Mouse (Mus musculus): ENCODE data around the gene Vps41. TPM values are rescaled to one million over a fixed set of nuclear protein-coding genes. Genes with fewer than 3 reads are reported as not detected.

The Vps41 gene
- polyA plus RNA-seq, 1 experiment: 18.8 TPM

DNA sequence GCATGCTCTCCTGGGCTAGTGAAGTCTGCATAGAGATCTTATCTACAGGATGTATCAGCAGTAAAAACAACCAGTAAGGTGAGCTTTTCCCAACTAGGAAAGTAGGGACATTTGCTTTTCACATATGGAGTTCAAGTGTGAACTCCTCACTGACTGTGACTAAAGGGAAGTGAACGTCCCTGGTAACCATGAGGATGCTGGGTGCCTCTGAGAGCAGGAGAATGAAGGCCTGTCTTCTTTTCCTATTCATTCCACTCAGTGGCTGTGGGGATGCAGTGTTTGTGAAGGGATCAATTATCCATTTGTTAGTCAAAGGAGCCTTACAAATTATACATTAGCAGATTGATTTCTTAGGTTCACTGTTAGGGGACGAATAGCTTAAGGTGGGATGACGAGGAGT, 51.4 kb downstream of the Vps41 start:
- Histone ChIP-seq H3K27me3 (ENCODE audit: control insufficient read depth, insufficient read depth, low read length) (no peaks in the 10 kb centered on the region), H3K36me3 (ENCODE audit: control insufficient read depth, insufficient read depth, low read length) (no peaks in the 10 kb centered on the region), H3K4me3 (ENCODE audit: control insufficient read depth, insufficient read depth, low read length) (no peak overlapping the region), H3K4me1 (replicated peaks; ENCODE audit: control insufficient read depth, insufficient read depth, low read length) (no peaks in the 10 kb centered on the region), H3K27ac (ENCODE audit: control insufficient read depth, insufficient read depth, low read length) (no peak overlapping the region)
- 89% methylated on average over 3 of the region's 3 CpGs for WGBS
- DNase-seq: no peak
- TF ChIP-seq POLR2A (IDR thresholded peaks at IDR 0.05; ENCODE audit: control insufficient read depth, extremely low read depth, insufficient read depth, low read length, poor library complexity) (no peak), CTCF (IDR thresholded peaks at IDR 0.05; ENCODE audit: borderline replicate concordance, control insufficient read depth, extremely low read depth, insufficient read depth, low read length, poor library complexity) (no peak)

DNA sequence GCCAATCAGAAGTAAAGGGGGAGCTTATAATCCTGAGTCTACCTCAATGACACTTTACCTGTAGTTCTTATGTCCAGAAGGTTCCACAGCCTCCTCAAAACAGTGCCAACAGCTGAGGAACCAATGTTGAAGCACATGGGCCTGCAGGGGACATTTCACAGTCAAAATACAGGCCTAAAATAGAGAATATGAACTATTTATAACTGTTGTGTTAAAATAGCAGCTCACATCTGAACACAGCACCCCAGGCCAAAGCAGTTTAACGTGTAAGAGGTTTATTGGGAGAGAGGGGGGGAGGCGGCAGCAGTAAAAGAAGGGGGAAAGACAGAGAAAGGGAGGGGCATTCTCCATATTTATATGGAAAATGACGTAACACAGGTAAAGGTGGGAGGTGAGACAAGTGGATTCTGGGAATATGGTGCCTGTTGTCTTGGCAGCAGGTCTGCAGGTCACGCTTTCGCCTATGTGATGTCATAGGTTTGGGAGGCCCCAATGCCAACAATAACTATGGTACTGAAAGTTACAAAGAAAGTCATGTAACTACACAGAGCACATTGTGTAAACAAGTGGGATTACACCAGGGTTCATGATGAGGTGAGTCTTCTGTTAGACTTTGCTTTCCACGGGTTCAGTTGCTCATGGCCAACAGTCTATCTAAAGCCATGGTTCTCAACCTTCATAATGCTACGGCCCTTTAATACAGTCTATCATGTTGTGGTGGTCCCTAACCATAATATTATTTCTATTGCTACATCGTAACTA, 56.5 kb downstream of the Vps41 start:
- no peaks in the 10 kb centered on the region for H3K36me3 ChIP-seq (ENCODE audit: control insufficient read depth, insufficient read depth, low read length)
- H3K27ac ChIP-seq (ENCODE audit: control insufficient read depth, insufficient read depth, low read length): no peak overlapping the region
- no peak for DNase-seq
- 97% methylated on average over 8 of the region's 8 CpGs for WGBS
- H3K4me3 ChIP-seq (ENCODE audit: control insufficient read depth, insufficient read depth, low read length): no peak overlapping the region
- no peak for TF ChIP-seq CTCF (IDR thresholded peaks at IDR 0.05; ENCODE audit: borderline replicate concordance, control insufficient read depth, extremely low read depth, insufficient read depth, low read length, poor library complexity)
- TF ChIP-seq POLR2A (IDR thresholded peaks at IDR 0.05; ENCODE audit: control insufficient read depth, extremely low read depth, insufficient read depth, low read length, poor library complexity): no peak
- no peaks in the 10 kb centered on the region for H3K27me3 ChIP-seq (ENCODE audit: control insufficient read depth, insufficient read depth, low read length)
- peaks cover 5% of the 10 kb centered on the region for H3K4me1 ChIP-seq (replicated peaks; ENCODE audit: control insufficient read depth, insufficient read depth, low read length)

DNA sequence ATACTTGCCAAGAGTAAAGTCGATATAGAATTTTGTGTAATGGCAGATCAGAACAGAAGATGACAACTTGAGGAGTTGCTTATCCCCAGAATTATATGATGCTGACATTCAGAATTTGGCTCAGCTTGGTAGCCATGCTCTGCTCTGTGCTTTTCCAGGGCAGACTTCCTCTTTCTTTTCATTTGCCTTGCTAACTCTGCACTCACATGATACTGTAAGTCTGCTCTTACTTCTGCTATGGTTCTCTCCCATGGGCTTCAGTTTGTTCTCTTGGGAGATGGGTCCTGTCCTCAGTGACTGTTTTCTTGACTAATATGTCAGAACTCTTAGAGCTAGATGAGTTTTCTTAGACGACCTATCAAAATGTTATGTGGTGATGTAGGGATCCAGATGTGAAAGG, 64.2 kb downstream of the Vps41 start:
- Histone ChIP-seq H3K27me3 (ENCODE audit: control insufficient read depth, insufficient read depth, low read length) (no peaks in the 10 kb centered on the region), H3K36me3 (ENCODE audit: control insufficient read depth, insufficient read depth, low read length) (no peaks in the 10 kb centered on the region), H3K4me1 (replicated peaks; ENCODE audit: control insufficient read depth, insufficient read depth, low read length) (no peaks in the 10 kb centered on the region), H3K4me3 (ENCODE audit: control insufficient read depth, insufficient read depth, low read length) (no peak overlapping the region), H3K27ac (ENCODE audit: control insufficient read depth, insufficient read depth, low read length) (no peak overlapping the region)
- WGBS: 93% methylated on average over 2 of the region's 2 CpGs
- TF ChIP-seq CTCF (IDR thresholded peaks at IDR 0.05; ENCODE audit: borderline replicate concordance, control insufficient read depth, extremely low read depth, insufficient read depth, low read length, poor library complexity) (no peak), POLR2A (IDR thresholded peaks at IDR 0.05; ENCODE audit: control insufficient read depth, extremely low read depth, insufficient read depth, low read length, poor library complexity) (no peak)
- no peak for DNase-seq

DNA sequence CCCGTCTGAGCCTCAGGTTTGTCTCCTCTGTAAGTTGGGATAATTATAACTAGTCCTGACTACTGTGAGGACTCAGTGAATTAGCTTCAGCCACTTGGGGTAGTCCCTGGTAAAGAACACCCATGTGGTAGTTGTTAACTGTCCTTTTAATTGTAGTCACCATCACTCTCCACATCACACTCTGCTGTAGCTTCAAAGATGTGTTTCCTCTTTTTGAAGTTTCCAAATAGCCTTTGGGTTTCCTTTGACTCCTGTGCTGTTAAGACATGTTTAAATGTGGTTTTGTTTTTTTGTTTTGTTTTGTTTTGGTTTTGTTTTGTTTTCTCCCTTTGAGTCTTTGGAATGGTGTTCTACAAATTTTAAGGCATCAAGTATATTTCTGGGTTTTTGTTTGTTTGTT, 68.6 kb downstream of the Vps41 start:
- H3K27me3 ChIP-seq (ENCODE audit: control insufficient read depth, insufficient read depth, low read length): no peaks in the 10 kb centered on the region
- no peak overlapping the region for H3K27ac ChIP-seq (ENCODE audit: control insufficient read depth, insufficient read depth, low read length)
- no peak for DNase-seq
- H3K36me3 ChIP-seq (ENCODE audit: control insufficient read depth, insufficient read depth, low read length): no peaks in the 10 kb centered on the region
- 89% methylated on average over 1 of the region's 1 CpGs for WGBS
- TF ChIP-seq POLR2A (IDR thresholded peaks at IDR 0.05; ENCODE audit: control insufficient read depth, extremely low read depth, insufficient read depth, low read length, poor library complexity) (no peak), CTCF (IDR thresholded peaks at IDR 0.05; ENCODE audit: borderline replicate concordance, control insufficient read depth, extremely low read depth, insufficient read depth, low read length, poor library complexity) (no peak)
- H3K4me1 ChIP-seq (replicated peaks; ENCODE audit: control insufficient read depth, insufficient read depth, low read length): no peaks in the 10 kb centered on the region
- no peak overlapping the region for H3K4me3 ChIP-seq (ENCODE audit: control insufficient read depth, insufficient read depth, low read length)

DNA sequence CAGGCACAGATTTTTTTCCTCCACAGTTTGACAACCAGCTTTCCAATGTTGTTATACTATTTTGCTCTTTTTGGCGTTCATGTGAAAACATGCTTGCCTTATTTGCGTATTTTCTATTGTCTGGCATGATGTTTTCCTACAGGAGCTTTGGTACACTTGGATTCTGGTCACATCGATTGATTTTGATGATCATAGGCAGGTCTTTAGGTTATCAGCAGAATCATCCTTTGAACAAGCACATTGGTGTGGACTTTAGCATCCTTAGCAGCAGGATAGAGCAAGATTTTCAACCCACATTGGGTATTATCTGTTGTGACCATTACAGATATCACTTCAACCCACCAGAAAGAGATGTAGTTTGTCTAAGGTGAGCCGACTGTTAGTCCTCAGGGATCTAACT, 71.0 kb downstream of the Vps41 start:
- DNase-seq: no peak
- H3K4me1 ChIP-seq (replicated peaks; ENCODE audit: control insufficient read depth, insufficient read depth, low read length): no peaks in the 10 kb centered on the region
- no peak overlapping the region for H3K27ac ChIP-seq (ENCODE audit: control insufficient read depth, insufficient read depth, low read length)
- H3K27me3 ChIP-seq (ENCODE audit: control insufficient read depth, insufficient read depth, low read length): no peaks in the 10 kb centered on the region
- H3K36me3 ChIP-seq (ENCODE audit: control insufficient read depth, insufficient read depth, low read length): no peaks in the 10 kb centered on the region
- no peak overlapping the region for H3K4me3 ChIP-seq (ENCODE audit: control insufficient read depth, insufficient read depth, low read length)
- TF ChIP-seq CTCF (IDR thresholded peaks at IDR 0.05; ENCODE audit: borderline replicate concordance, control insufficient read depth, extremely low read depth, insufficient read depth, low read length, poor library complexity) (no peak), POLR2A (IDR thresholded peaks at IDR 0.05; ENCODE audit: control insufficient read depth, extremely low read depth, insufficient read depth, low read length, poor library complexity) (no peak)
- WGBS: 95% methylated on average over 4 of the region's 4 CpGs

DNA sequence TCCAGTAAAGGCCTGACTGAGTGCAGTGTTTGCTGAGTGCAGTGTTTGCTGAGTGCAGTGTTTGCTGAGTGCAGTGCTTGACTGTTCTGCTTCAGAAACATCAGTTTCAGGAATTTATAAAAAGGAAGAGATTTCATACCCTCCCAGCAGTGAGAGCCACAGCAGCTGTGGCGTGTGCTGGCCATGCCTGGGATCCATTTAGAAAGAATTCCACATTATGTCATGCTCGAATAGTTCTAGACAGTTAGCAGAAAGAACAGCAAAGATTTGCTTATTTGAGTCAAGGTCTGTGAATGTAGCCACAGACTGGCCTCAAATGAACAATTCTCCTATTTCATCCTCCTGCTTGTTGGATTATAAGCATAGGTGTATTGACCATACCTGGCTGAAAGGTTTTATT, 71.6 kb downstream of the Vps41 start:
- Histone ChIP-seq H3K36me3 (ENCODE audit: control insufficient read depth, insufficient read depth, low read length) (no peaks in the 10 kb centered on the region), H3K27ac (ENCODE audit: control insufficient read depth, insufficient read depth, low read length) (no peak overlapping the region), H3K4me3 (ENCODE audit: control insufficient read depth, insufficient read depth, low read length) (no peak overlapping the region), H3K27me3 (ENCODE audit: control insufficient read depth, insufficient read depth, low read length) (no peaks in the 10 kb centered on the region), H3K4me1 (replicated peaks; ENCODE audit: control insufficient read depth, insufficient read depth, low read length) (no peaks in the 10 kb centered on the region)
- 90% methylated on average over 2 of the region's 2 CpGs for WGBS
- no peak for DNase-seq
- TF ChIP-seq POLR2A (IDR thresholded peaks at IDR 0.05; ENCODE audit: control insufficient read depth, extremely low read depth, insufficient read depth, low read length, poor library complexity) (no peak), CTCF (IDR thresholded peaks at IDR 0.05; ENCODE audit: borderline replicate concordance, control insufficient read depth, extremely low read depth, insufficient read depth, low read length, poor library complexity) (no peak)

DNA sequence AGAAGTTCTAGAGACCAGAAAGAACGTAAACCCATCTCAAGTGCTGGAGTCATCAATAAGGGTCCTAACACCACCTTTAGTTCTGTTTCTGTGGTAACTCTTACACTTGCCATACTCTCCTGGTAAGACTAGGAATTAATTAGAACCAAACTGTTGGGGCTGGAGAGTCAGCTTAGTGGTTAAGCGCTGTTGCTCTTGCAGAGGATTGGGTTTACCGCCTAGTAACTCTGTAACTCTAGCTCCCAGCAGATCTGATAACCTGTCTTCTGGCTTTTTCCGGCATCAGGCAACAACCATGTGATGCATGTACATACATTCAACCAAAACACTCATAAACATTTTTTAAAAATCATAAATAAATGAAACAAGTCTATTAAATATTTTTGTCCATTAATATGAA, 72.6 kb downstream of the Vps41 start:
- Histone ChIP-seq H3K27ac (ENCODE audit: control insufficient read depth, insufficient read depth, low read length) (no peak overlapping the region), H3K4me1 (replicated peaks; ENCODE audit: control insufficient read depth, insufficient read depth, low read length) (no peaks in the 10 kb centered on the region), H3K36me3 (ENCODE audit: control insufficient read depth, insufficient read depth, low read length) (no peaks in the 10 kb centered on the region), H3K27me3 (ENCODE audit: control insufficient read depth, insufficient read depth, low read length) (no peaks in the 10 kb centered on the region), H3K4me3 (ENCODE audit: control insufficient read depth, insufficient read depth, low read length) (no peak overlapping the region)
- 93% methylated on average over 4 of the region's 4 CpGs for WGBS
- no peak for DNase-seq
- TF ChIP-seq CTCF (IDR thresholded peaks at IDR 0.05; ENCODE audit: borderline replicate concordance, control insufficient read depth, extremely low read depth, insufficient read depth, low read length, poor library complexity) (no peak), POLR2A (IDR thresholded peaks at IDR 0.05; ENCODE audit: control insufficient read depth, extremely low read depth, insufficient read depth, low read length, poor library complexity) (no peak)

Data from thymus, adult 2 months (tissue).